In the genomic region with DNA sequence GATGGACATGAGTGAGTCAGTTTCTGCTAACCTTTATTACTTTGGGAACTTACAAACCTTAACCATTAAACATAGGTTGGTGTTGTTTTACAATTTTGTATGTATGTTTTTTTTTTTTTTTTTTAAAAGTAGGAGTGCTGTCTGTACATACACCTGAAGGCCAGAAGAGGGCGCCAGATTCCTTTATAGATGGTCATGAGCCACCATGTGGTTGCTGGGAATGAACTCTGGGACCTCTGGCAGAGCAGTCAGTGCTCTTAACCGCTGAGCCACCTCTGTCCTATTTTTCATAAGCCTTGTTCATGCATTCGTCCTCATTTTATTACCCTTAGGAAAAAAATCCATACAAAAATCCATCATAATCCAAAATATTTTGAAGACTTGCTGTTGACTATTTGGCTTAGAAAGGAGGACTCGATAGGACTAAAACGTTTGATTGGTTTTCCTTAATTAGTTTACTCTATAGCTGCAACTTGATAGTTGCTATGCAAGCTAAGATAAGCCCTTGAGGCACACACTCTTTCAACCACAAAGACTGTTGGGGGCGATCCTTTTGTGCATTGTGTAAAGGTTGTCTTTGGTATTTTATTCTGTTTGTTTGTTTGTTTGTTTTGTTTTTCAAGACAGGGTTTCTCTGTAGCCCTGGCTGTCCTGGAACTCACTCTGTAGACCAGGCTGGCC, we compare ENCODE assay signal across 9 mouse cellular contexts. TPM values are rescaled to one million over a fixed set of nuclear protein-coding genes. Genes with fewer than 3 reads are reported as not detected.
DNase-seq lines count a peak whose midpoint lies in the region; ATAC-seq and TF ChIP-seq lines count a peak whose summit lies in the region.
"Had no signal": no experiment of that assay in that cellular context is flagged by ENCODE, and none has a peak within 500 bp of the region (broad histone marks: within the 10 kb centered on the region; RNA-seq: fewer than 3 reads in every experiment).

No protein-coding gene starts in this region.

- TF ChIP-seq EP300 in liver, postnatal 0 days (IDR thresholded peaks at IDR 0.05; ENCODE audit: low read depth) = no peak

- no peak overlapping the region for H3K4me2 ChIP-seq in kidney, embryonic 16.5 days (replicated peaks; ENCODE audit: low read depth, low read length)
- no peak overlapping the region for H3K4me2 ChIP-seq in liver, postnatal 0 days (ENCODE audit: low read depth, low read length)
- H3K4me2 ChIP-seq: neural tube, embryonic 12.5 days had no signal

- intact Hi-C loops in left cerebral cortex, postnatal 36 days (cut with DNase I) = loop anchor here (2.0 kb wide), 1 partner anchor 24 kb away; no protein-coding TSS in a partner anchor

- peak; percentile 85 for TF ChIP-seq CTCF in liver, postnatal 0 days (IDR thresholded peaks at IDR 0.05; ENCODE audit: low read depth)

- H3K27ac ChIP-seq in kidney, embryonic 16.5 days (ENCODE audit: low read length) = no peak overlapping the region
- H3K27ac ChIP-seq in liver, postnatal 0 days (ENCODE audit: low read depth) = no peak overlapping the region
- H3K27ac ChIP-seq: neural tube, embryonic 12.5 days had no signal

- H3K9ac ChIP-seq in kidney, embryonic 16.5 days (replicated peaks; ENCODE audit: low read length) = no peak overlapping the region
- no peak overlapping the region for H3K9ac ChIP-seq in liver, postnatal 0 days (replicated peaks)
- H3K9ac ChIP-seq: neural tube, embryonic 12.5 days had no signal

- no peak overlapping the region for H3K4me3 ChIP-seq in kidney, embryonic 16.5 days (ENCODE audit: low read length)
- H3K4me3 ChIP-seq in liver, postnatal 0 days (ENCODE audit: low read depth, low read length) = no peak overlapping the region
- H3K4me3 ChIP-seq: neural tube, embryonic 12.5 days had no signal

- no peak for ATAC-seq in kidney, embryonic 16.5 days (ENCODE audit: low FRiP score, low TSS enrichment)
- ATAC-seq in liver, postnatal 0 days = peak; percentile 63

- H3K27me3 ChIP-seq in kidney, embryonic 16.5 days (ENCODE audit: insufficient read depth, low read length) = no peaks in the 10 kb centered on the region
- no peaks in the 10 kb centered on the region for H3K27me3 ChIP-seq in liver, postnatal 0 days (ENCODE audit: insufficient read depth, low read length)
- H3K27me3 ChIP-seq: neural tube, embryonic 12.5 days had no signal

- H3K36me3 ChIP-seq in kidney, embryonic 16.5 days (ENCODE audit: insufficient read depth, low read length) = no peaks in the 10 kb centered on the region
- H3K36me3 ChIP-seq in liver, postnatal 0 days (replicated peaks; ENCODE audit: insufficient read depth, low read length) = no peaks in the 10 kb centered on the region
- H3K36me3 ChIP-seq: neural tube, embryonic 12.5 days had no signal

- H3K4me1 ChIP-seq in kidney, embryonic 16.5 days (ENCODE audit: insufficient read depth, low read length) = no peaks in the 10 kb centered on the region
- peaks cover 21% of the 10 kb centered on the region for H3K4me1 ChIP-seq in liver, postnatal 0 days (ENCODE audit: insufficient read depth)
- H3K4me1 ChIP-seq: neural tube, embryonic 12.5 days had no signal

- 47% methylated on average over 6 of the region's 6 CpGs for WGBS in kidney, embryonic 16.5 days
- WGBS in liver, postnatal 0 days (ENCODE audit: insufficient replicate concordance) = 23% methylated on average over 6 of the region's 6 CpGs

- no peaks in the 10 kb centered on the region for H3K9me3 ChIP-seq in kidney, embryonic 16.5 days (ENCODE audit: low read length)
- H3K9me3 ChIP-seq in liver, postnatal 0 days (ENCODE audit: low read length) = no peaks in the 10 kb centered on the region
- H3K9me3 ChIP-seq: neural tube, embryonic 12.5 days had no signal

- DNase-seq in kidney, postnatal 10 days = peak; percentile 70
- peak; percentile 81 for DNase-seq in MN1 (ENCODE audit: low spot score)
- peak; percentile 89 for DNase-seq in embryo, embryonic 10.5 days (ENCODE audit: low spot score)
- DNase-seq in liver, postnatal 0 days = peak; percentile 77
- no peak for DNase-seq in frontal cortex, postnatal 14 days (ENCODE audit: low spot score in 2 of 2)
- DNase-seq in frontal cortex, postnatal 36 days (ENCODE audit: low spot score in 2 of 2) = no peak
- DNase-seq in left cerebral cortex, postnatal 36 days (ENCODE audit: low spot score in 2 of 2) = no peak

RNA-seq across cellular contexts. Expression of a gene that starts 6.8 kb away (rescaled TPM):
- 9.6 and 10.5 TPM in 2 replicates for polyA plus RNA-seq in kidney, embryonic 16.5 days (2015; fragmentation: Nextera tagmentation; extraction: Ambion mirVana)
- 2.6 and 3.6 TPM in 2 replicates for polyA plus RNA-seq in liver, postnatal 0 days (2015; fragmentation: Nextera tagmentation; extraction: Ambion mirVana)
- 1 to 10 TPM; 2.4 to 3.1 TPM for total RNA-seq in left cerebral cortex, postnatal 36 days (2021)

RNA-seq across cellular contexts. Expression of a gene that starts 7.7 kb away (rescaled TPM):
- polyA plus RNA-seq in kidney, embryonic 16.5 days (2015; fragmentation: Nextera tagmentation; extraction: Ambion mirVana) = 0.22 TPM in 1 of 2 replicates, not detected in the other
- polyA plus RNA-seq in liver, postnatal 0 days (2015; fragmentation: Nextera tagmentation; extraction: Ambion mirVana) = 0.41 and 0.54 TPM in 2 replicates
- total RNA-seq in left cerebral cortex, postnatal 36 days (2021) = under 1 TPM; 0.70 to 0.96 TPM
- polyA plus RNA-seq: neural tube, embryonic 12.5 days had no signal

RNA-seq across cellular contexts. Expression of a gene that starts 12.0 kb away (rescaled TPM):
- polyA plus RNA-seq in kidney, embryonic 16.5 days (2015; fragmentation: Nextera tagmentation; extraction: Ambion mirVana) = 59.9 and 60.1 TPM in 2 replicates
- polyA plus RNA-seq in liver, postnatal 0 days (2015; fragmentation: Nextera tagmentation; extraction: Ambion mirVana) = 12.6 and 13.0 TPM in 2 replicates
- 10 to 100 TPM; 29.9 to 32.9 TPM for total RNA-seq in left cerebral cortex, postnatal 36 days (2021)

RNA-seq across cellular contexts. Expression of a gene that starts 18.4 kb away (rescaled TPM):
- 36.1 and 39.2 TPM in 2 replicates for polyA plus RNA-seq in kidney, embryonic 16.5 days (2015; fragmentation: Nextera tagmentation; extraction: Ambion mirVana)
- 47.0 and 47.9 TPM in 2 replicates for polyA plus RNA-seq in liver, postnatal 0 days (2015; fragmentation: Nextera tagmentation; extraction: Ambion mirVana)
- total RNA-seq in left cerebral cortex, postnatal 36 days (2021) = 10 to 100 TPM; 35.0 to 38.3 TPM

RNA-seq across cellular contexts. Expression of a gene that starts 18.4 kb away (rescaled TPM):
- 20.6 and 20.9 TPM in 2 replicates for polyA plus RNA-seq in kidney, embryonic 16.5 days (2015; fragmentation: Nextera tagmentation; extraction: Ambion mirVana)
- 7.1 and 7.9 TPM in 2 replicates for polyA plus RNA-seq in liver, postnatal 0 days (2015; fragmentation: Nextera tagmentation; extraction: Ambion mirVana)
- total RNA-seq in left cerebral cortex, postnatal 36 days (2021) = 10 to 100 TPM; 29.4 to 40.1 TPM

Comparison
In these comparisons a context has a peak if more than half of its experiments do, and no peak if none do; other contexts are left out.
1. DNase-seq: peak in kidney, postnatal 10 days (single experiment), MN1 (single experiment), embryo, embryonic 10.5 days (single experiment) and liver, postnatal 0 days (single experiment); none in frontal cortex, postnatal 14 days (0 of 2), frontal cortex, postnatal 36 days (0 of 2) and left cerebral cortex, postnatal 36 days (0 of 2).